In the genomic region with DNA sequence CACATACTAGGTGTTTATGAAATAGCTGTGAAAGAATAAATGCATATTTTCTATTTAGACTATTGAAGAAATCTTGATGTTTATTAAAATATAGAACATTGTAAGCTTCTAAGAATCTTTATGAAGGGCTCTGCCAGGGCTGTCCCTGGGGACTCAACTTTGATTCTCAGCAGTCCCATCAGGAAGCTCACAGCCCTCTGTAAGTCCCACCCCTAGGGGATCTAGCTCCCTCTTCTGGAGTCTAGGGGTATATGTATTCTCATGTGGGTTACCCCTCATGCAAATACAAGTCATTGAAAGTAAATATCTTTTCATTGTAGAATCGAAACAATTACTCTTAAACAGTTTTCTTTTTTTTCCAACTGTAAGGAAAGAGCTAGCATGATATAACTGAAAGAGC, we compare ENCODE assay signal across 30 mouse cellular contexts.
DNase-seq lines count a peak whose midpoint lies in the region; ATAC-seq and TF ChIP-seq lines count a peak whose summit lies in the region.
"Had no signal": no experiment of that assay in that cellular context is flagged by ENCODE, and none has a peak within 500 bp of the region (broad histone marks: within the 10 kb centered on the region; RNA-seq: fewer than 3 reads in every experiment).

No protein-coding gene starts in this region.

- H3K9ac ChIP-seq in heart, adult 2 months (ENCODE audit: low read depth, low read length): no peak overlapping the region
- no peak overlapping the region for H3K9ac ChIP-seq in heart, embryonic 11.5 days (ENCODE audit: low read depth, low read length)
- H3K9ac ChIP-seq in hindbrain, embryonic 11.5 days (ENCODE audit: low read depth, low read length): no peak overlapping the region
- H3K9ac ChIP-seq: forebrain, embryonic 13.5 days; hindbrain, embryonic 15.5 days; limb, embryonic 15.5 days; liver, embryonic 13.5 days; midbrain, embryonic 15.5 days; neural tube, embryonic 15.5 days; stomach, embryonic 15.5 days had no signal

- no peaks in the 10 kb centered on the region for H3K9me3 ChIP-seq in heart, embryonic 11.5 days (replicated peaks; ENCODE audit: control insufficient read depth, low read length)
- no peaks in the 10 kb centered on the region for H3K9me3 ChIP-seq in hindbrain, embryonic 11.5 days (ENCODE audit: control insufficient read depth, low read length)
- H3K9me3 ChIP-seq: forebrain, embryonic 13.5 days; heart, embryonic 10.5 days; hindbrain, embryonic 15.5 days; limb, embryonic 10.5 days; limb, embryonic 15.5 days; liver, embryonic 13.5 days; midbrain, embryonic 10.5 days; midbrain, embryonic 15.5 days; neural tube, embryonic 15.5 days; stomach, embryonic 15.5 days had no signal

- no peaks in the 10 kb centered on the region for H3K36me3 ChIP-seq in heart, adult 2 months (ENCODE audit: control insufficient read depth, insufficient read depth, low read length)
- no peaks in the 10 kb centered on the region for H3K36me3 ChIP-seq in heart, embryonic 11.5 days (ENCODE audit: control insufficient read depth, insufficient read depth, low read length)
- H3K36me3 ChIP-seq in hindbrain, embryonic 11.5 days (ENCODE audit: control insufficient read depth, insufficient read depth, low read length): no peaks in the 10 kb centered on the region
- H3K36me3 ChIP-seq: heart, embryonic 10.5 days; hindbrain, embryonic 15.5 days; limb, embryonic 10.5 days; limb, embryonic 15.5 days; liver, embryonic 13.5 days; midbrain, embryonic 10.5 days; midbrain, embryonic 15.5 days; neural tube, embryonic 15.5 days; stomach, embryonic 15.5 days had no signal

- H3K4me3 ChIP-seq in heart, adult 2 months: no peak overlapping the region
- H3K4me3 ChIP-seq in heart, embryonic 11.5 days (ENCODE audit: low read depth, low read length): no peak overlapping the region
- no peak overlapping the region for H3K4me3 ChIP-seq in hindbrain, embryonic 11.5 days (ENCODE audit: low read depth, low read length)
- H3K4me3 ChIP-seq: forebrain, embryonic 13.5 days; heart, embryonic 10.5 days; hindbrain, embryonic 15.5 days; limb, embryonic 10.5 days; limb, embryonic 15.5 days; liver, embryonic 13.5 days; midbrain, embryonic 10.5 days; midbrain, embryonic 15.5 days; neural tube, embryonic 15.5 days; stomach, embryonic 15.5 days had no signal

- intact Hi-C loops in heart, adult 2 months (cut with DNase I): no loop called here

- no peaks in the 10 kb centered on the region for H3K79me2 ChIP-seq in heart, adult 2 months (replicated peaks; ENCODE audit: control insufficient read depth, insufficient read depth, low read length)

- TF ChIP-seq CTCF in heart, adult 2 months (IDR thresholded peaks at IDR 0.05): peak; percentile 32

- no peak for TF ChIP-seq EP300 in heart, adult 2 months (IDR thresholded peaks at IDR 0.05; ENCODE audit: insufficient read depth, low read depth, low read length)

- H3K4me1 ChIP-seq in heart, adult 2 months (ENCODE audit: control insufficient read depth, insufficient read depth, low read length): no peaks in the 10 kb centered on the region
- H3K4me1 ChIP-seq in heart, embryonic 11.5 days (ENCODE audit: control insufficient read depth, insufficient read depth, low read length): no peaks in the 10 kb centered on the region
- H3K4me1 ChIP-seq in hindbrain, embryonic 11.5 days (replicated peaks; ENCODE audit: control insufficient read depth, insufficient read depth, low read length): no peaks in the 10 kb centered on the region
- H3K4me1 ChIP-seq: forebrain, embryonic 13.5 days; hindbrain, embryonic 15.5 days; limb, embryonic 10.5 days; limb, embryonic 15.5 days; liver, embryonic 13.5 days; midbrain, embryonic 15.5 days; neural tube, embryonic 15.5 days; stomach, embryonic 15.5 days had no signal

- H3K27ac ChIP-seq in heart, adult 2 months: no peak overlapping the region
- H3K27ac ChIP-seq in heart, embryonic 11.5 days (ENCODE audit: low read depth, low read length): no peak overlapping the region
- H3K27ac ChIP-seq in hindbrain, embryonic 11.5 days (ENCODE audit: low read depth, low read length): no peak overlapping the region
- H3K27ac ChIP-seq: forebrain, embryonic 13.5 days; heart, embryonic 10.5 days; hindbrain, embryonic 15.5 days; kidney, postnatal 0 days; limb, embryonic 10.5 days; limb, embryonic 15.5 days; liver, embryonic 13.5 days; midbrain, embryonic 10.5 days; midbrain, embryonic 15.5 days; neural tube, embryonic 15.5 days; stomach, embryonic 15.5 days had no signal

- 94% methylated on average over 1 of the region's 1 CpGs for WGBS in heart, adult 2 months
- WGBS in heart, embryonic 11.5 days (ENCODE audit: insufficient replicate concordance): 82% methylated on average over 1 of the region's 1 CpGs
- 93% methylated on average over 1 of the region's 1 CpGs for WGBS in hindbrain, embryonic 11.5 days

- no peak for TF ChIP-seq POLR2A in heart, adult 2 months (IDR thresholded peaks at IDR 0.05; ENCODE audit: insufficient read depth, low read depth, low read length)

- no peak for DNase-seq in heart, adult 2 months
- DNase-seq in 3T3-L1 (ENCODE audit: low read depth, low spot score) (peak; percentile 33), ES-CJ7 (ENCODE audit: low read depth, low spot score) (peak; percentile 23), ZHBTc4 (ENCODE audit: low read depth, low spot score) (peak; percentile 8)
- no peak for DNase-seq in hindbrain, embryonic 11.5 days (ENCODE audit: low spot score)
- DNase-seq: adrenal gland, adult 8-10 months; cerebellum, adult 8-10 months; cerebellum, postnatal 25 days; kidney, adult 2 months; kidney, postnatal 4 days; liver, embryonic 13.5 days; lung, adult 18-20 months; lung, postnatal 10 days; retina, postnatal 1 day; right cerebral cortex, postnatal 14 days; thymus, postnatal 14 days had no signal

- H3K4me2 ChIP-seq in heart, embryonic 11.5 days: no peak overlapping the region
- H3K4me2 ChIP-seq in hindbrain, embryonic 11.5 days (replicated peaks; ENCODE audit: low read depth, low read length): no peak overlapping the region
- H3K4me2 ChIP-seq: forebrain, embryonic 13.5 days; hindbrain, embryonic 15.5 days; limb, embryonic 15.5 days; liver, embryonic 13.5 days; midbrain, embryonic 15.5 days; neural tube, embryonic 15.5 days; stomach, embryonic 15.5 days had no signal

- H3K27me3 ChIP-seq in heart, adult 2 months (ENCODE audit: control insufficient read depth, insufficient read depth, low read length): no peaks in the 10 kb centered on the region
- no peaks in the 10 kb centered on the region for H3K27me3 ChIP-seq in heart, embryonic 11.5 days (ENCODE audit: control insufficient read depth, insufficient read depth, low read length)
- no peaks in the 10 kb centered on the region for H3K27me3 ChIP-seq in hindbrain, embryonic 11.5 days (ENCODE audit: control insufficient read depth, insufficient read depth, low read length)
- H3K27me3 ChIP-seq: forebrain, embryonic 13.5 days; hindbrain, embryonic 15.5 days; limb, embryonic 15.5 days; liver, embryonic 13.5 days; midbrain, embryonic 15.5 days; neural tube, embryonic 15.5 days; stomach, embryonic 15.5 days had no signal

- no peak for ATAC-seq in heart, embryonic 11.5 days (replicated peaks; ENCODE audit: insufficient number of reproducible peaks, low FRiP score, low TSS enrichment)
- ATAC-seq in hindbrain, embryonic 11.5 days (ENCODE audit: low FRiP score): no peak
- ATAC-seq in granulocyte monocyte progenitor cell, adult 5-6 weeks (replicated peaks; ENCODE audit: poor library complexity, severe bottlenecking): no peak
- ATAC-seq: CD4-positive, CD25-positive, alpha-beta regulatory T cell, adult 4 months; forebrain, embryonic 13.5 days; inflammation-experienced regulatory T-cells, adult 6 months; midbrain, embryonic 15.5 days had no signal

Comparison
In these comparisons a context has a peak if more than half of its experiments do, and no peak if none do; other contexts are left out.
1. DNase-seq: peak in 3T3-L1 (single experiment), ES-CJ7 (single experiment) and ZHBTc4 (single experiment); none in heart, adult 2 months (0 of 2) and hindbrain, embryonic 11.5 days (single experiment).